Comparison of ENCODE assay signal across 10 mouse cellular contexts in genomic region chr5:118946090-118946489, GRCm38 (mm10).
DNase-seq lines count a peak whose midpoint lies in the region; ATAC-seq and TF ChIP-seq lines count a peak whose summit lies in the region.
"Had no signal": no experiment of that assay in that cellular context is flagged by ENCODE, and none has a peak within 500 bp of the region (broad histone marks: within the 10 kb centered on the region; RNA-seq: fewer than 3 reads in every experiment).

No protein-coding gene starts in this region.

- no peak overlapping the region for H3K27ac ChIP-seq in heart, embryonic 13.5 days (replicated peaks)
- 0 out of 2 replicates have a peak overlapping the region, but pooled peaks have one; percentile 41 for H3K27ac ChIP-seq in neural tube, embryonic 15.5 days (replicated peaks)
- no peak overlapping the region for H3K27ac ChIP-seq in hindbrain, postnatal 0 days
- H3K27ac ChIP-seq: midbrain, embryonic 13.5 days had no signal

- WGBS in heart, embryonic 13.5 days, result 17% methylated on average over 8 of the region's 8 CpGs
- 24% methylated on average over 8 of the region's 8 CpGs for WGBS in neural tube, embryonic 15.5 days
- 24% methylated on average over 8 of the region's 8 CpGs for WGBS in hindbrain, postnatal 0 days

- H3K4me1 ChIP-seq in heart, embryonic 13.5 days, result 0 out of 2 replicates have a peak, but pooled peaks cover 5% of the 10 kb centered on the region
- peaks cover 20% of the 10 kb centered on the region for H3K4me1 ChIP-seq in neural tube, embryonic 15.5 days
- peaks cover 4% of the 10 kb centered on the region; the same call in 1 of the 2 replicates for H3K4me1 ChIP-seq in hindbrain, postnatal 0 days (ENCODE audit: insufficient read depth, low read length)

- TF ChIP-seq CTCF in hindbrain, postnatal 0 days (IDR thresholded peaks at IDR 0.05; ENCODE audit: low read depth), result no peak

- H3K9ac ChIP-seq in heart, embryonic 13.5 days, result no peak overlapping the region
- H3K9ac ChIP-seq in neural tube, embryonic 15.5 days (replicated peaks), result no peak overlapping the region
- no peak overlapping the region for H3K9ac ChIP-seq in hindbrain, postnatal 0 days (replicated peaks; ENCODE audit: low read length)
- H3K9ac ChIP-seq: midbrain, embryonic 13.5 days had no signal

- H3K27me3 ChIP-seq in heart, embryonic 13.5 days (replicated peaks), result peaks cover 17% of the 10 kb centered on the region
- H3K27me3 ChIP-seq in neural tube, embryonic 15.5 days (replicated peaks), result peaks cover 5% of the 10 kb centered on the region; the same call in 1 of the 2 replicates
- H3K27me3 ChIP-seq in hindbrain, postnatal 0 days (ENCODE audit: insufficient read depth, low read length), result no peaks in the 10 kb centered on the region

- peak overlapping the region; percentile 13; the same call in 1 of the 2 replicates for H3K4me3 ChIP-seq in heart, embryonic 13.5 days
- H3K4me3 ChIP-seq in neural tube, embryonic 15.5 days (replicated peaks), result no peak overlapping the region
- no peak overlapping the region for H3K4me3 ChIP-seq in hindbrain, postnatal 0 days (ENCODE audit: low read length)
- H3K4me3 ChIP-seq: midbrain, embryonic 13.5 days had no signal

- no peak for DNase-seq in heart, postnatal 10 days
- no peak for DNase-seq in neural tube, embryonic 10.5 days (ENCODE audit: extremely low spot score, low spot score)
- peak; percentile 53 for DNase-seq in hindbrain, postnatal 0 days (ENCODE audit: low spot score)
- no peak for DNase-seq in thymus, postnatal 0 days (ENCODE audit: low spot score)
- DNase-seq in thymus, postnatal 14 days, result no peak
- DNase-seq: cerebellum, postnatal 36 days; kidney, adult 2 months had no signal

- intact Hi-C loops in heart, postnatal 10 days (cut with DNase I), result loop anchor here (5.0 kb wide), 1 partner anchor 64 kb away; no protein-coding TSS in a partner anchor

- no peaks in the 10 kb centered on the region for H3K9me3 ChIP-seq in heart, embryonic 13.5 days
- no peaks in the 10 kb centered on the region for H3K9me3 ChIP-seq in neural tube, embryonic 15.5 days (replicated peaks)
- no peaks in the 10 kb centered on the region for H3K9me3 ChIP-seq in hindbrain, postnatal 0 days (ENCODE audit: low read length)
- H3K9me3 ChIP-seq: midbrain, embryonic 13.5 days had no signal

- ATAC-seq in heart, embryonic 13.5 days (ENCODE audit: extremely low read depth, insufficient number of reproducible peaks, low FRiP score, low TSS enrichment), result no peak
- ATAC-seq in neural tube, embryonic 15.5 days (ENCODE audit: low FRiP score), result no peak
- 0 out of 2 replicates have a peak, but pooled peaks have one; percentile 32 for ATAC-seq in hindbrain, postnatal 0 days
- ATAC-seq: midbrain, embryonic 13.5 days had no signal

- peak overlapping the region; percentile 48 for H3K4me2 ChIP-seq in heart, embryonic 13.5 days
- no peak overlapping the region for H3K4me2 ChIP-seq in neural tube, embryonic 15.5 days
- H3K4me2 ChIP-seq in hindbrain, postnatal 0 days (ENCODE audit: low read depth, low read length), result peak overlapping the region; percentile 30
- H3K4me2 ChIP-seq: midbrain, embryonic 13.5 days had no signal

- no peaks in the 10 kb centered on the region for H3K36me3 ChIP-seq in heart, embryonic 13.5 days
- no peaks in the 10 kb centered on the region for H3K36me3 ChIP-seq in neural tube, embryonic 15.5 days
- H3K36me3 ChIP-seq in hindbrain, postnatal 0 days (ENCODE audit: insufficient read depth, low read length), result no peaks in the 10 kb centered on the region
- H3K36me3 ChIP-seq: midbrain, embryonic 13.5 days had no signal
